Mouse (Mus musculus) cerebellum, adult 9-11 months (tissue): Measurements from ENCODE around the gene Clcn5.
A peak's percentile ranks its signal among the peaks of the same experiment; 100 is the strongest.

ENCODE experiments used
- DNase-seq: peaks from one replicate; pipeline ENCODE4 v3.0.0; 2022

Gene Clcn5

GRCm38 (mm10) chrX:7188311-7188807, 130.8 kb downstream of the Clcn5 start:
- DNase-seq = peak; percentile 74

- DNase-seq = peak; percentile 18
These were observed 131.5 kb downstream of the Clcn5 start for GRCm38 (mm10) chrX:7187455-7188310.

- DNase-seq = no peak
These were observed 149.0 kb downstream of the Clcn5 start for GRCm38 (mm10) chrX:7170156-7170555.

- DNase-seq = no peak
These were observed 150.4 kb downstream of the Clcn5 start for GRCm38 (mm10) chrX:7168799-7169198.

GRCm38 (mm10) chrX:7157976-7158375, 161.2 kb downstream of the Clcn5 start:
- DNase-seq = no peak

GRCm38 (mm10) chrX:7156026-7156732, 163.0 kb downstream of the Clcn5 start:
- DNase-seq = no peak

- no peak for DNase-seq
These were observed 169.0 kb downstream of the Clcn5 start for GRCm38 (mm10) chrX:7150129-7150528.

GRCm38 (mm10) chrX:7146156-7146555, 173.0 kb downstream of the Clcn5 start:
- no peak for DNase-seq

GRCm38 (mm10) chrX:7121618-7122280, 197.4 kb downstream of the Clcn5 start:
- no peak for DNase-seq

GRCm38 (mm10) chrX:7114885-7115284, 204.3 kb downstream of the Clcn5 start:
- no peak for DNase-seq
